Mouse (Mus musculus): ENCODE data around the gene Klf6. TPM values are rescaled to one million over a fixed set of nuclear protein-coding genes. Genes with fewer than 3 reads are reported as not detected.

Gene Klf6
- polyA plus RNA-seq, 1 experiment from 2014 or later = 53.5 TPM

GRCm38 (mm10) chr13:5843829-5844228 lies 17.5 kb upstream of the Klf6 start:
- H3K9me3 ChIP-seq (replicated peaks) = no peaks in the 10 kb centered on the region
- H3K27ac ChIP-seq (replicated peaks) = no peak overlapping the region
- H3K36me3 ChIP-seq = no peaks in the 10 kb centered on the region
- no peaks in the 10 kb centered on the region for H3K27me3 ChIP-seq (ENCODE audit: low read depth, poor library complexity, severe bottlenecking)
- no peak for DNase-seq (ENCODE audit: low spot score)
- 21% methylated on average over 2 of the region's 2 CpGs for WGBS
- peaks cover 9% of the 10 kb centered on the region for H3K4me1 ChIP-seq
- H3K4me3 ChIP-seq = no peak overlapping the region

- H3K4me3 ChIP-seq = no peak overlapping the region
- H3K9me3 ChIP-seq (replicated peaks) = no peaks in the 10 kb centered on the region
- peaks cover 9% of the 10 kb centered on the region for H3K4me1 ChIP-seq
- 85% methylated on average over 5 of the region's 5 CpGs for WGBS
- H3K27me3 ChIP-seq (ENCODE audit: low read depth, poor library complexity, severe bottlenecking) = no peaks in the 10 kb centered on the region
- H3K36me3 ChIP-seq = no peaks in the 10 kb centered on the region
- DNase-seq (ENCODE audit: low spot score) = no peak
- no peak overlapping the region for H3K27ac ChIP-seq (replicated peaks)
These were observed 16.9 kb upstream of the Klf6 start for GRCm38 (mm10) chr13:5844338-5844737.

GRCm38 (mm10) chr13:5845161-5845590 lies 16.1 kb upstream of the Klf6 start:
- Histone ChIP-seq H3K27ac (replicated peaks) (no peak overlapping the region), H3K4me1 (peaks cover 9% of the 10 kb centered on the region), H3K9me3 (replicated peaks) (no peaks in the 10 kb centered on the region), H3K36me3 (no peaks in the 10 kb centered on the region), H3K27me3 (ENCODE audit: low read depth, poor library complexity, severe bottlenecking) (no peaks in the 10 kb centered on the region), H3K4me3 (no peak overlapping the region)
- DNase-seq (ENCODE audit: low spot score) = no peak
- 63% methylated on average over 10 of the region's 10 CpGs for WGBS

- WGBS = 90% methylated on average over 5 of the region's 5 CpGs
These were observed 15.7 kb upstream of the Klf6 start for GRCm38 (mm10) chr13:5845605-5846004.

GRCm38 (mm10) chr13:5846860-5847259 lies 14.4 kb upstream of the Klf6 start:
- no peaks in the 10 kb centered on the region for H3K36me3 ChIP-seq
- peaks cover 9% of the 10 kb centered on the region for H3K4me1 ChIP-seq
- no peaks in the 10 kb centered on the region for H3K9me3 ChIP-seq (replicated peaks)
- no peak overlapping the region for H3K27ac ChIP-seq (replicated peaks)
- H3K27me3 ChIP-seq (ENCODE audit: low read depth, poor library complexity, severe bottlenecking) = no peaks in the 10 kb centered on the region
- WGBS = 84% methylated on average over 4 of the region's 4 CpGs
- H3K4me3 ChIP-seq = no peak overlapping the region
- DNase-seq (ENCODE audit: low spot score) = no peak

More at GRCm38 (mm10) chr13:5845605-5846004, 15.7 kb upstream of the Klf6 start:
- DNase-seq (ENCODE audit: low spot score) = no peak
- no peak overlapping the region for H3K4me3 ChIP-seq
- no peaks in the 10 kb centered on the region for H3K9me3 ChIP-seq (replicated peaks)
- H3K27ac ChIP-seq (replicated peaks) = no peak overlapping the region
- H3K27me3 ChIP-seq (ENCODE audit: low read depth, poor library complexity, severe bottlenecking) = no peaks in the 10 kb centered on the region
- no peaks in the 10 kb centered on the region for H3K36me3 ChIP-seq
- peaks cover 9% of the 10 kb centered on the region for H3K4me1 ChIP-seq

- H3K27me3 ChIP-seq (ENCODE audit: low read depth, poor library complexity, severe bottlenecking) = no peaks in the 10 kb centered on the region
- DNase-seq (ENCODE audit: low spot score) = no peak
- no peak overlapping the region for H3K4me3 ChIP-seq
- peaks cover 9% of the 10 kb centered on the region for H3K4me1 ChIP-seq
- no peaks in the 10 kb centered on the region for H3K36me3 ChIP-seq
- WGBS = 86% methylated on average over 2 of the region's 2 CpGs
- no peaks in the 10 kb centered on the region for H3K9me3 ChIP-seq (replicated peaks)
- no peak overlapping the region for H3K27ac ChIP-seq (replicated peaks)
These were observed 13.5 kb upstream of the Klf6 start for GRCm38 (mm10) chr13:5847736-5848135.

- DNase-seq (ENCODE audit: low spot score) = no peak
- WGBS = under 1% methylated on average over 27 of the region's 27 CpGs
- Histone ChIP-seq H3K9me3 (replicated peaks) (no peaks in the 10 kb centered on the region), H3K27ac (replicated peaks) (peak overlapping the region; percentile 99), H3K27me3 (ENCODE audit: low read depth, poor library complexity, severe bottlenecking) (peaks cover 5% of the 10 kb centered on the region; the same call in 1 of the 2 replicates), H3K4me3 (peak overlapping the region; percentile 75), H3K36me3 (peaks cover 12% of the 10 kb centered on the region), H3K4me1 (peaks cover 18% of the 10 kb centered on the region)
These were observed 578 bp upstream of the Klf6 start for GRCm38 (mm10) chr13:5860651-5861156.

- peaks cover 26% of the 10 kb centered on the region for H3K36me3 ChIP-seq
- H3K4me3 ChIP-seq = peak overlapping the region; percentile 75
- peak overlapping the region; percentile 99 for H3K27ac ChIP-seq (replicated peaks)
- peaks cover 18% of the 10 kb centered on the region for H3K4me1 ChIP-seq
- DNase-seq (ENCODE audit: low spot score) = peak; percentile 36
- H3K9me3 ChIP-seq (replicated peaks) = no peaks in the 10 kb centered on the region
- under 1% methylated on average over 20 of the region's 20 CpGs for WGBS
- H3K27me3 ChIP-seq (ENCODE audit: low read depth, poor library complexity, severe bottlenecking) = peaks cover 5% of the 10 kb centered on the region; the same call in 1 of the 2 replicates
These were observed 832 bp downstream of the Klf6 start for GRCm38 (mm10) chr13:5862003-5862625.

GRCm38 (mm10) chr13:5862626-5863407 lies 1.5 kb downstream of the Klf6 start:
- 7% methylated on average over 16 of the region's 16 CpGs for WGBS
- DNase-seq (ENCODE audit: low spot score) = no peak
- Histone ChIP-seq H3K36me3 (peaks cover 33% of the 10 kb centered on the region), H3K27me3 (ENCODE audit: low read depth, poor library complexity, severe bottlenecking) (no peaks in the 10 kb centered on the region), H3K4me3 (peak overlapping the region; percentile 75), H3K9me3 (replicated peaks) (no peaks in the 10 kb centered on the region), H3K27ac (replicated peaks) (peak overlapping the region; percentile 99), H3K4me1 (peaks cover 18% of the 10 kb centered on the region)

GRCm38 (mm10) chr13:5863408-5863891 lies 2.2 kb downstream of the Klf6 start:
- H3K36me3 ChIP-seq = peaks cover 39% of the 10 kb centered on the region
- peaks cover 18% of the 10 kb centered on the region for H3K4me1 ChIP-seq
- H3K4me3 ChIP-seq = peak overlapping the region; percentile 75
- H3K9me3 ChIP-seq (replicated peaks) = no peaks in the 10 kb centered on the region
- peak overlapping the region; percentile 99 for H3K27ac ChIP-seq (replicated peaks)
- no peak for DNase-seq (ENCODE audit: low spot score)
- no peaks in the 10 kb centered on the region for H3K27me3 ChIP-seq (ENCODE audit: low read depth, poor library complexity, severe bottlenecking)
- 16% methylated on average over 5 of the region's 5 CpGs for WGBS

- Histone ChIP-seq H3K27me3 (ENCODE audit: low read depth, poor library complexity, severe bottlenecking) (no peaks in the 10 kb centered on the region), H3K36me3 (peaks cover 44% of the 10 kb centered on the region), H3K4me3 (peak overlapping the region; percentile 42), H3K4me1 (peaks cover 22% of the 10 kb centered on the region), H3K9me3 (replicated peaks) (no peaks in the 10 kb centered on the region), H3K27ac (replicated peaks) (peak overlapping the region; percentile 67)
- DNase-seq (ENCODE audit: low spot score) = no peak
- WGBS = 78% methylated on average over 10 of the region's 10 CpGs
These were observed 3.2 kb downstream of the Klf6 start for GRCm38 (mm10) chr13:5864265-5865097.

- DNase-seq (ENCODE audit: low spot score) = no peak
- peaks cover 27% of the 10 kb centered on the region for H3K4me1 ChIP-seq
- no peak overlapping the region for H3K27ac ChIP-seq (replicated peaks)
- WGBS = 94% methylated on average over 9 of the region's 9 CpGs
- no peaks in the 10 kb centered on the region for H3K9me3 ChIP-seq (replicated peaks)
- no peaks in the 10 kb centered on the region for H3K27me3 ChIP-seq (ENCODE audit: low read depth, poor library complexity, severe bottlenecking)
- peaks cover 44% of the 10 kb centered on the region for H3K36me3 ChIP-seq
- no peak overlapping the region for H3K4me3 ChIP-seq
These were observed 3.8 kb downstream of the Klf6 start for GRCm38 (mm10) chr13:5865098-5865415.
